Mouse (Mus musculus) spleen, adult 2 months (tissue): ENCODE data around the gene Galr2. TPM values are rescaled to one million over a fixed set of nuclear protein-coding genes. Genes with fewer than 3 reads are reported as not detected.
"Not testable (repeated sequence)": the region's sequence is repeated elsewhere in the genome, so short reads cannot be mapped to it uniquely, and the experiment has no call there.

Experiments used
- DNase-seq, 2 experiments: peaks; one replicate each; pipeline versions ENCODE4 v3.0.0 to v3.0.0-alpha.2; 2012 to 2021; ENCODE audit warnings: low spot score in 2 of 2, low read depth in 1 of 2
- H3K27ac ChIP-seq: fragments of 200-500 bp; 2 replicates; pipeline ENCODE4 v1.5.1; 2012; ENCODE audit warnings: low read length, inconsistent platforms; ENCODE audit not compliant: insufficient read depth
- H3K27me3 ChIP-seq: fragments of 200-500 bp; 2 replicates; pipeline ENCODE4 v1.6.1; 2012; ENCODE audit warnings: mild to moderate bottlenecking, moderate library complexity, low read length, inconsistent platforms; ENCODE audit not compliant: control insufficient read depth, insufficient read depth
- H3K36me3 ChIP-seq: fragments of 200-500 bp; 2 replicates; pipeline ENCODE4 v1.6.1; 2012; ENCODE audit warnings: mild to moderate bottlenecking, low read length, inconsistent platforms; ENCODE audit not compliant: control insufficient read depth, insufficient read depth
- H3K4me1 ChIP-seq: fragments of 200-500 bp; 2 replicates; pipeline ENCODE4 v1.6.1; 2011; ENCODE audit warnings: inconsistent platforms; ENCODE audit not compliant: control insufficient read depth, insufficient read depth, insufficient read length
- H3K4me3 ChIP-seq: fragments of 200-500 bp; 2 replicates; pipeline ENCODE4 v1.5.1; 2011; ENCODE audit warnings: mild to moderate bottlenecking, inconsistent platforms; ENCODE audit not compliant: insufficient read depth, insufficient read length; ENCODE audit errors: extremely low read depth
- CTCF ChIP-seq: fragments of 200-500 bp; IDR thresholded peaks from 2 replicates; pipeline ENCODE4 v1.5.1; 2011; ENCODE audit warnings: mild to moderate bottlenecking, inconsistent platforms; ENCODE audit not compliant: insufficient read depth, insufficient read length, insufficient replicate concordance; ENCODE audit errors: extremely low read depth
- POLR2A ChIP-seq: fragments of 200-500 bp; IDR thresholded peaks from 2 replicates; pipeline ENCODE4 v1.6.1; 2011; ENCODE audit warnings: low read depth, low read length, inconsistent platforms
- WGBS: fragments of 180-500 bp; shearing (Covaris S2); methylation state at CpG from one replicate; pipeline ENCODE4 v1.1.7; 2018; 5-methylcytosine and 5-hydroxymethylcytosine counted together
- polyA plus RNA-seq: library from polyadenylated mRNA; depleted of rRNA; stranded (reverse); fragments of >200 nt; gene quantifications from 2 replicates; pipeline ENCODE4 v1.2.3, GENCODE M21; 2012

Gene Galr2
- polyA plus RNA-seq, 1 experiment: not detected

GRCm38 (mm10) chr11:116269560-116269959, 11.2 kb upstream of the Galr2 start:
- H3K27me3 ChIP-seq: no peaks in the 10 kb centered on the region
- H3K36me3 ChIP-seq: peaks cover 28% of the 10 kb centered on the region

GRCm38 (mm10) chr11:116272589-116273468, 7.9 kb upstream of the Galr2 start:
- TF ChIP-seq POLR2A (no peak), CTCF (no peak)
- no peak for DNase-seq

More at GRCm38 (mm10) chr11:116269560-116269959, 11.2 kb upstream of the Galr2 start:
- H3K27ac ChIP-seq: no peak overlapping the region
- WGBS: 93% methylated on average over 8 of the region's 8 CpGs
- H3K4me3 ChIP-seq: no peak overlapping the region
- DNase-seq: no peak
- H3K4me1 ChIP-seq: peaks cover 3% of the 10 kb centered on the region; the same call in 1 of the 2 replicates
- TF ChIP-seq POLR2A (no peak), CTCF (no peak)

GRCm38 (mm10) chr11:116273469-116274044, 7.2 kb upstream of the Galr2 start:
- peaks cover 13% of the 10 kb centered on the region for H3K36me3 ChIP-seq
- WGBS: under 1% methylated on average over 39 of the region's 39 CpGs
- peak overlapping the region; percentile 78 for H3K4me3 ChIP-seq
- H3K27ac ChIP-seq: no peak overlapping the region
- no peaks in the 10 kb centered on the region for H3K27me3 ChIP-seq
- TF ChIP-seq CTCF (no peak), POLR2A (no peak)
- no peak for DNase-seq
- peaks cover 3% of the 10 kb centered on the region; the same call in 1 of the 2 replicates for H3K4me1 ChIP-seq

More at GRCm38 (mm10) chr11:116272589-116273468, 7.9 kb upstream of the Galr2 start:
- Histone ChIP-seq H3K4me1 (peaks cover 3% of the 10 kb centered on the region; the same call in 1 of the 2 replicates), H3K36me3 (peaks cover 17% of the 10 kb centered on the region), H3K27me3 (no peaks in the 10 kb centered on the region), H3K27ac (no peak overlapping the region), H3K4me3 (peak overlapping the region; percentile 78; the same call in 1 of the 2 replicates)
- 23% methylated on average over 12 of the region's 12 CpGs for WGBS

GRCm38 (mm10) chr11:116274045-116274666, 6.6 kb upstream of the Galr2 start, which contains the start of gene Srp68:
Gene Srp68, minus strand, starts transcription at chr11:116274217.
- H3K27me3 ChIP-seq: no peaks in the 10 kb centered on the region
- peak within 1 kb of the TSS; percentile 78 for H3K4me3 ChIP-seq
- 1% methylated on average over 32 of the region's 32 CpGs for WGBS
- peak within 1 kb of the TSS; percentile 48 for H3K27ac ChIP-seq
- peak; percentile 82 for TF ChIP-seq POLR2A
- no peak for TF ChIP-seq CTCF
- H3K36me3 ChIP-seq: peaks cover 13% of the 10 kb centered on the region
- peaks cover 3% of the 10 kb centered on the region; the same call in 1 of the 2 replicates for H3K4me1 ChIP-seq
- DNase-seq: peak; percentile 69 to 92

GRCm38 (mm10) chr11:116277184-116277583, 3.6 kb upstream of the Galr2 start:
- H3K27me3 ChIP-seq, H3K4me3 ChIP-seq, DNase-seq, H3K36me3 ChIP-seq, H3K27ac ChIP-seq: not testable (repeated sequence)
- peaks cover 11% of the 10 kb centered on the region for H3K4me1 ChIP-seq
- 93% methylated on average over 1 of the region's 1 CpGs for WGBS

GRCm38 (mm10) chr11:116281671-116282070, 932 bp downstream of the Galr2 start:
- no peak overlapping the region for H3K4me3 ChIP-seq
- H3K27ac ChIP-seq: no peak overlapping the region
- H3K27me3 ChIP-seq: peaks cover 17% of the 10 kb centered on the region
- H3K36me3 ChIP-seq: no peaks in the 10 kb centered on the region
- TF ChIP-seq POLR2A: no peak
- TF ChIP-seq CTCF: no peak
- peaks cover 19% of the 10 kb centered on the region for H3K4me1 ChIP-seq
- DNase-seq: no peak
- 6% methylated on average over 18 of the region's 18 CpGs for WGBS

GRCm38 (mm10) chr11:116282089-116282488, 1.4 kb downstream of the Galr2 start:
- H3K4me1 ChIP-seq: peaks cover 19% of the 10 kb centered on the region
- H3K4me3 ChIP-seq: no peak overlapping the region
- 2% methylated on average over 11 of the region's 11 CpGs for WGBS
- no peak overlapping the region for H3K27ac ChIP-seq
- H3K27me3 ChIP-seq: peaks cover 17% of the 10 kb centered on the region
- no peak for DNase-seq
- TF ChIP-seq CTCF: no peak
- H3K36me3 ChIP-seq: no peaks in the 10 kb centered on the region
